Mouse (Mus musculus) thymus, adult 2 months (tissue): ENCODE measurements around the gene Phf23. TPM values are rescaled to one million over a fixed set of nuclear protein-coding genes. Genes with fewer than 3 reads are reported as not detected.

Experiments
- DNase-seq: peaks from one replicate; pipeline ENCODE4 v3.0.0; 2021
- H3K27ac ChIP-seq: fragments of 200-500 bp; 2 replicates; pipeline ENCODE4 v1.5.1; 2012; ENCODE audit warnings: low read length, control low read depth; ENCODE audit not compliant: control insufficient read depth, insufficient read depth
- H3K27me3 ChIP-seq: fragments of 200-500 bp; 2 replicates; pipeline ENCODE4 v1.6.1; 2012; ENCODE audit warnings: mild to moderate bottlenecking, low read length, moderate library complexity, mixed read lengths; ENCODE audit not compliant: control insufficient read depth, insufficient read depth
- H3K36me3 ChIP-seq: fragments of 200-500 bp; 2 replicates; pipeline ENCODE4 v1.6.1; 2012; ENCODE audit warnings: mild to moderate bottlenecking, low read length, moderate library complexity; ENCODE audit not compliant: control insufficient read depth, insufficient read depth
- H3K4me1 ChIP-seq: fragments of 200-500 bp; replicated peaks from 2 replicates; pipeline ENCODE4 v1.6.1; 2012; ENCODE audit warnings: low read length; ENCODE audit not compliant: control insufficient read depth, insufficient read depth
- H3K4me3 ChIP-seq: fragments of 200-500 bp; 2 replicates; pipeline ENCODE4 v1.5.1; 2012; ENCODE audit warnings: mild to moderate bottlenecking, low read length, control low read depth, moderate library complexity; ENCODE audit not compliant: control insufficient read depth, insufficient read depth
- CTCF ChIP-seq: fragments of 200-500 bp; IDR thresholded peaks from 2 replicates; pipeline ENCODE4 v1.5.1; 2012; ENCODE audit warnings: mild to moderate bottlenecking, control low read depth, low read length, moderate library complexity, borderline replicate concordance; ENCODE audit not compliant: control insufficient read depth, poor library complexity, insufficient read depth; ENCODE audit errors: extremely low read depth
- POLR2A ChIP-seq: fragments of 200-500 bp; IDR thresholded peaks from 2 replicates; pipeline ENCODE4 v1.6.1; 2012; ENCODE audit warnings: mild to moderate bottlenecking, low read length, control low read depth, moderate library complexity; ENCODE audit not compliant: control insufficient read depth, poor library complexity, insufficient read depth; ENCODE audit errors: extremely low read depth
- WGBS: fragments of 180-500 bp; shearing (Covaris S2); methylation state at CpG from one replicate; pipeline ENCODE4 v1.1.7; 2018; 5-methylcytosine and 5-hydroxymethylcytosine counted together
- polyA plus RNA-seq: library from polyadenylated mRNA; depleted of rRNA; stranded (reverse); fragments of >200 nt; gene quantifications from 2 replicates; pipeline ENCODE4 v1.2.3, GENCODE M21; 2012

Phf23 gene
- polyA plus RNA-seq, 1 experiment = 43.4 TPM

GRCm38 (mm10) chr11:70002471-70002870 lies 6.9 kb downstream of the Phf23 start:
- TF ChIP-seq CTCF = no peak
- no peak for TF ChIP-seq POLR2A
- 95% methylated on average over 2 of the region's 2 CpGs for WGBS
- H3K4me3 ChIP-seq = no peak overlapping the region

GRCm38 (mm10) chr11:70005521-70005920 lies 9.9 kb downstream of the Phf23 start:
- TF ChIP-seq POLR2A (no peak), CTCF (peak; percentile 47; the same call in 1 of the 2 replicates)
- Histone ChIP-seq H3K4me1 (peaks cover 17% of the 10 kb centered on the region), H3K27me3 (no peaks in the 10 kb centered on the region), H3K4me3 (no peak overlapping the region), H3K36me3 (peaks cover 43% of the 10 kb centered on the region), H3K27ac (no peak overlapping the region)
- DNase-seq = peak; percentile 53
- 37% methylated on average over 5 of the region's 5 CpGs for WGBS

More at GRCm38 (mm10) chr11:70002471-70002870, 6.9 kb downstream of the Phf23 start:
- DNase-seq = no peak
- Histone ChIP-seq H3K4me1 (peaks cover 22% of the 10 kb centered on the region), H3K36me3 (peaks cover 31% of the 10 kb centered on the region), H3K27me3 (no peaks in the 10 kb centered on the region), H3K27ac (no peak overlapping the region)

DNA sequence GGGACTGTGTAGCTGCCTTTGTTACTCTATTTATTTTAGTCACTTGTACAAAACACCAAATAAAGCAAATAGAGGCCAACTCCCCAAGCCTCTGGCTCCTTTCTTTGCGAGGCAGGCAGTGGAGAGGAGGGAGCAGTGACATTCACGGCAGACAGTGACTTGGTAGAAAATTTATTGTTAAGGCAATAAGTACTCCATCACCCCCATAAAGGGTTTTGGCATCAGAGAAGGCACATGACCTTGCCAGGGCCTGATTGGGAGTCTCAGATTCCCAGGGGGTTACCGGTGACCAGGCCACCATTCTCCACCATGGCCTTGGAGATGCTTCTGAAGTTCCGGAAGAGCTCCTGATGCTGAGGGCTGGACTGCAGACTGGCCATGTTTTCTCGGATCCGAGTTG lies 14.5 kb downstream of the Phf23 start:
- WGBS = 95% methylated on average over 6 of the region's 6 CpGs
- Histone ChIP-seq H3K36me3 (peaks cover 54% of the 10 kb centered on the region), H3K4me1 (peaks cover 18% of the 10 kb centered on the region), H3K27ac (no peak overlapping the region), H3K27me3 (no peaks in the 10 kb centered on the region), H3K4me3 (no peak overlapping the region)
- TF ChIP-seq CTCF = no peak
- no peak for TF ChIP-seq POLR2A
- no peak for DNase-seq

GRCm38 (mm10) chr11:70010548-70010947 lies 15.0 kb downstream of the Phf23 start:
- 96% methylated on average over 12 of the region's 12 CpGs for WGBS
- DNase-seq = no peak
- no peak for TF ChIP-seq POLR2A
- TF ChIP-seq CTCF = no peak
- peaks cover 54% of the 10 kb centered on the region for H3K36me3 ChIP-seq
- H3K4me1 ChIP-seq = peaks cover 15% of the 10 kb centered on the region
- H3K27me3 ChIP-seq = no peaks in the 10 kb centered on the region
- H3K4me3 ChIP-seq = no peak overlapping the region
- H3K27ac ChIP-seq = no peak overlapping the region

DNA sequence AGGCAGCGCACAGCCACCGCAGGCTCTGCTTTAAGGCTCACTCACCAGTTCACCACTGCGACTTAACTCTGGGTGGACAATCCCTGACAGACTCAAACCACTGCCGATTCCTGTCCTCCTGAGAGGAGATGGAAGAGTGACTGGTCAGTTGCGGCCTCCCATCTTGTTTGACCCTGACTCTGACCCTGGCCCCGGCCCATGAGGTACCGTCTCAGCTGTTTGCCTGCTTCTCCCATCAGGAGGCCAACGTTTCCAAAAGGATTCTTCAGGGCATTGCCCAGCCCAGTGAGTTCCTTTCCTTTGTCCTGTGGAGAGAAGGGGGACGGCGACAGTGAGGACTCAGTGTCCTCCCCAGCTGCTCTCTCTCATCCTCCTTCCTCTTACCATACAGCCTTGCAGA lies 15.4 kb downstream of the Phf23 start:
- no peak for DNase-seq
- no peak overlapping the region for H3K27ac ChIP-seq
- no peak overlapping the region for H3K4me3 ChIP-seq
- no peak for TF ChIP-seq POLR2A
- no peak for TF ChIP-seq CTCF
- no peaks in the 10 kb centered on the region for H3K27me3 ChIP-seq
- 97% methylated on average over 10 of the region's 10 CpGs for WGBS
- H3K4me1 ChIP-seq = peaks cover 12% of the 10 kb centered on the region
- H3K36me3 ChIP-seq = peaks cover 52% of the 10 kb centered on the region

GRCm38 (mm10) chr11:70012931-70013330 lies 17.4 kb downstream of the Phf23 start:
- TF ChIP-seq CTCF (no peak), POLR2A (no peak)
- DNase-seq = no peak
- H3K36me3 ChIP-seq = peaks cover 36% of the 10 kb centered on the region
- 96% methylated on average over 9 of the region's 9 CpGs for WGBS
- no peaks in the 10 kb centered on the region for H3K27me3 ChIP-seq
- no peak overlapping the region for H3K4me3 ChIP-seq
- no peak overlapping the region for H3K27ac ChIP-seq
- H3K4me1 ChIP-seq = peaks cover 16% of the 10 kb centered on the region

DNA sequence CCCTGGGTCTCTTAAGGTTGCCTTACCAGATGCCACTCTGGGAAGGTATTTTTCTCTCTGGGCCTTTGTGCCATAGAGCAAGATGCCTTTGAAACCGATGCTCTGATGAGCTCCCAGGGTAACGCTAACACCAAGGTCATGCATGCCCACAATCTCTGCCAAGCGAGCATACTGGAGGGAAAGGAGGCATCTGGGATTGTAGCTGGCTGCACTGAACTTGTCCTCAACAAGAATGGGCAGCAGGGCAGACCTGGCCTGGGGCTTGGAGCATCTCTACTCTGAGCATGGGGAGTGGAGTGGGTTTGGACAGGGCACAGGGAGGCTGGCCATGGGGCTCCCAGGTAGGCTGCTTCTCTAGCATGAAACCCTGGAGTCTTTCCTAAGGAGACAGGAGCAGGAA lies 17.8 kb downstream of the Phf23 start:
- Histone ChIP-seq H3K36me3 (peaks cover 31% of the 10 kb centered on the region), H3K27ac (no peak overlapping the region), H3K4me3 (no peak overlapping the region), H3K27me3 (no peaks in the 10 kb centered on the region), H3K4me1 (peaks cover 19% of the 10 kb centered on the region)
- no peak for TF ChIP-seq CTCF
- no peak for TF ChIP-seq POLR2A
- 96% methylated on average over 3 of the region's 3 CpGs for WGBS
- no peak for DNase-seq
